Mouse (Mus musculus) lung, adult 2 months (tissue): Measurements from ENCODE around the gene Rab20. TPM values are rescaled to one million over a fixed set of nuclear protein-coding genes. Genes with fewer than 3 reads are reported as not detected.
"Not testable (repeated sequence)": the region's sequence is repeated elsewhere in the genome, so short reads cannot be mapped to it uniquely, and the experiment has no call there.

Experiments used
- DNase-seq: peaks from one replicate; pipeline ENCODE4 v3.0.0; 2022
- H3K4me1 ChIP-seq: fragments of 200-500 bp; 2 replicates; pipeline ENCODE4 v1.6.1; 2011; ENCODE audit warnings: low read length; ENCODE audit not compliant: control insufficient read depth, insufficient read depth
- H3K4me3 ChIP-seq: fragments of 200-500 bp; replicated peaks from 2 replicates; pipeline ENCODE3; 2011; ENCODE audit warnings: low read depth, mild to moderate bottlenecking, control low read depth, low read length; ENCODE audit errors: extremely low read depth
- CTCF ChIP-seq: fragments of 200-500 bp; IDR thresholded peaks from 2 replicates; pipeline ENCODE4 v1.5.1; 2011; ENCODE audit warnings: mild to moderate bottlenecking, low read length, control low read depth; ENCODE audit not compliant: insufficient read depth
- POLR2A ChIP-seq: fragments of 200-500 bp; IDR thresholded peaks from 2 replicates; pipeline ENCODE4 v1.6.1; 2011; ENCODE audit warnings: low read depth, mild to moderate bottlenecking, control low read depth, low read length, borderline replicate concordance; ENCODE audit errors: extremely low read depth
- WGBS: fragments of 180-500 bp; shearing (Covaris S2); methylation state at CpG from one replicate; pipeline ENCODE4 v1.1.7; 2018; 5-methylcytosine and 5-hydroxymethylcytosine counted together
- polyA plus RNA-seq: library from polyadenylated mRNA; depleted of rRNA; stranded (reverse); fragments of >200 nt; gene quantifications from 2 replicates; pipeline ENCODE4 v1.2.3, GENCODE M21; 2012

Rab20 gene
- polyA plus RNA-seq, 1 experiment, result 17.3 TPM

- no peak overlapping the region for H3K4me3 ChIP-seq
- peaks cover 6% of the 10 kb centered on the region for H3K4me1 ChIP-seq
- WGBS, result 36% methylated on average over 8 of the region's 8 CpGs
- no peak for DNase-seq
- TF ChIP-seq CTCF (no peak), POLR2A (no peak)
Observed at GRCm38 (mm10) chr8:11471309-11471708, 7.2 kb downstream of the Rab20 start.

DNA sequence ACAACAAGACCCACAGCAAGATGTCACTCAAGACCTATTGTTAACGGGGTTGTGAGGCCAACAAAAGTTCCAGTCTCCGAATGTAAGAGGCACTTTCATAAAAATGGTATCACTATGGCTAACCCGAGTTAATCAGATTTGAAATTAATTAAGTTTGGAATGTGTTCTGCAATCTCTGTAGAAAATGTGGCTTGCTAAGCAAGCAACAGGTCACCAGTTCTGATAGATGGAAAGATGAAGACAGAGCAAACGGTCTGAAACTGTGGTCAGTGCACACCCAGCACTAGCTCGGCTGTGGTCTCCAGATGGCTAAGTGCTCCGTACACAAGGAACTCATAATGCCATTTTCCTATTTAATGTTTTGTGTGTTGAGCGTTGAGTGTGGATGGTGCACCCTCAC, 7.8 kb downstream of the Rab20 start:
- H3K4me3 ChIP-seq, result no peak overlapping the region
- WGBS, result 74% methylated on average over 7 of the region's 7 CpGs
- H3K4me1 ChIP-seq, result peaks cover 6% of the 10 kb centered on the region
- TF ChIP-seq CTCF (no peak), POLR2A (no peak)
- DNase-seq, result no peak

GRCm38 (mm10) chr8:11469095-11469494, 9.4 kb downstream of the Rab20 start:
- no peak for TF ChIP-seq POLR2A
- TF ChIP-seq CTCF, result peak; percentile 64

DNA sequence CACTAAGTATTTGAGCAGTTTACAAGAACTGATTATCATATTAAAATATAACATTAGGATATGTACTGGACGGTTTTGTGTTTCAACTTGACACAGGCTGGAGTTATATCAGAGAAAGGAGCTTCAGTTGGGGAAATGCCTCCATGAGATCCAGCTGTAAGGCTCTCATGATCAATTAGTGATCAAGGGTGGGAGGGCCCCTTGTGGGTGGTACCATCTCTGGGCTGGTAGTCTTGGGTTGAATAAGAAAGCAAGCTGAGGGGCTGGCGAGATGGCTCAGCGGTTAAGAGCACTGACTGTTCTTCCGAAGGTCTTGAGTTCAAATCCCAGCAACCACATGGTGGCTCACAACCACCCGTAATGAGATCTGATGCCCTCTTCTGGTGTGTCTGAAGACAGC, 12.0 kb downstream of the Rab20 start:
- 91% methylated on average over 5 of the region's 5 CpGs for WGBS
- H3K4me1 ChIP-seq, H3K4me3 ChIP-seq, DNase-seq: not testable (repeated sequence)

More at GRCm38 (mm10) chr8:11469095-11469494, 9.4 kb downstream of the Rab20 start:
- no peak overlapping the region for H3K4me3 ChIP-seq
- peaks cover 10% of the 10 kb centered on the region for H3K4me1 ChIP-seq
- WGBS, result 18% methylated on average over 3 of the region's 3 CpGs
- DNase-seq, result peak; percentile 49

DNA sequence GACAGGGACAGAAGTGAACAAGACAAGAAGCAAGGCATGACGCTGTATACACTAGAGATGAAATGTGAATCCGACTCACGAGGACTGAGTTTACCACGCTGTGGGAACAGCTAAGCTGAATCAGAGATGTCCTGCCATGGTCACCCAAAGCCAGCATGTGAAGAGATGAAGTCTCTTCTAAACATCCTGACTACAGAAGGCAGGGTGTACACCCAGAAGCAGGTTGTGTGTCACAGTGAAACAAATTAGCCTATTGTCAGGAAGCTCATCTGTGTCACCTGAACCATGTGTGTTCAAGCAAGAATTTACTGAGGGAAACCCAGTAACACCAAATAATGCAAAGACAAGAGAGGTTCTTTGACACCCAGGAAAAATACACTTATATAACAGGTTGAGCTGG, 12.9 kb downstream of the Rab20 start:
- no peak for TF ChIP-seq POLR2A
- TF ChIP-seq CTCF, result no peak
- Histone ChIP-seq H3K4me3 (no peak overlapping the region), H3K4me1 (peaks cover 4% of the 10 kb centered on the region; the same call in 1 of the 2 replicates)
- 87% methylated on average over 4 of the region's 4 CpGs for WGBS
- no peak for DNase-seq

DNA sequence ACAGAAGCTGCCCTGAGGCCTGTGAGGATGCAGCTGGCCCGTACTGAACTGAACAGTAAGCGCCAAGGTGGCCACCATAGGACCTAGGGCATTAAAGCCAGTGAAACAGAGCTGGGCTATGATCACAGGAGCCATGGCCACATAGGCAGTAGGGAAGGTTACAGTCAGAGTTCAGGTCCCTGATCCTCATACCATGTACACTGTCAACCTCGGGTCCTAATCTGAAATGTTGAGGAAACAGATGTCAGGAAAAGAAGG, 13.9 kb downstream of the Rab20 start:
- no peak for DNase-seq
- WGBS, result 67% methylated on average over 3 of the region's 3 CpGs
- Histone ChIP-seq H3K4me3 (no peak overlapping the region), H3K4me1 (peaks cover 4% of the 10 kb centered on the region; the same call in 1 of the 2 replicates)
- TF ChIP-seq POLR2A (no peak), CTCF (no peak)

DNA sequence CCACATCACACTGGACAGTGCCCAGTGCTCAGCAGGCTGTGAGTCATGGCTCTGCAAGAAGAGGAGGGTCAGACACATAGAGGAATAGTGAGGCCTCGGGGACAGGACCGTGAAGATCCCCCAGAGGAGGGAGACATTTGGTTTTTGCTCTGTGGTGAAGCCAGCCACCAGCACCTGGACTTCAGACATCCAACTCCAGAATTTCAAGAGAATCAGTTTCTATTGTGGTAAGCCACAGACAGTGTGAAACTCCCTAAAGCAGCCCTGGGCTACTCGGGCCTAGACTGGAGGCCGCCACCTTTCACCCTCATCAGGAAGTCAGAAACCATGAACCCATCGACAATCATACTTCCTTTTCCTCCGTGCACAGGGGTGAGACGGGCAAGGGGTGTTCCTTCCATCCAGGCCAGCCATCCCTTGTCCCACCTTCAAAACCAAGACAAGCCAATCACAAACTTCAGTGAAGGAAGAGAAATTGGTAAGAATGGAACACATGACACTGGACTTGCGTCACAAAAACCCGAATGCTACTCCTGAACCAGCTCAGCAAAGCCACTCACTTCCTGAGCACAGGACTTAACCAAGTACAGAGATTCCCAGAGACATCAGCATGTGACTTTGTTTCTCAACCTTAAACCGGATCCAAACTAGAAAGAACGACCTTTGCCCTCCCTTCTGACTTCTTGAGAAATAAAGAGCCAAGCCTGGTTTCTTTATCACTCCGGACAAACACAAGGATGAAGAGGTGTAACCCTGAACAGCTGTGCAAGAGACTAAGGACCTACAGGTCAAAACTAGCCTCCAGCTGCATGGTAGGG, 14.4 kb downstream of the Rab20 start:
- H3K4me3 ChIP-seq, result no peak overlapping the region
- WGBS, result 51% methylated on average over 12 of the region's 12 CpGs
- H3K4me1 ChIP-seq, result peaks cover 5% of the 10 kb centered on the region
- TF ChIP-seq CTCF, result no peak
- DNase-seq, result no peak

DNA sequence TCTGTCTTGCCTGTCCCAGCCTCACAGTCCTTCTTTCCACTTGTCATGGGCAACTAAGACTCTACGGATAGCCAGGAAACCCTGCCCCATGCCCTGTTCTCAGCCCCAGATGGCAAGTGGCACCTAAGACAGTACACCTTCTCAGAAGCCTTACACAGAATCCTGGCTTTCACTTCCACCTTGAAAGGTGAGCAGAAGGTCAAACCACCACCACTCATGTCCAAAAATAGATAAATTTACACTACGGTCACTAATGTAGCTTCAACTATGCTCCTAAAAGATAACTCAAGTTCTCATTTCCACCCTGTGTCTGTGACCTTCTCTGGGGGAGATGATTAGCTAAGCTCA, 15.0 kb downstream of the Rab20 start:
- no peak for TF ChIP-seq CTCF
- no peak for TF ChIP-seq POLR2A
- 67% methylated on average over 2 of the region's 2 CpGs for WGBS
- DNase-seq, result no peak
- Histone ChIP-seq H3K4me1 (peaks cover 6% of the 10 kb centered on the region), H3K4me3 (no peak overlapping the region)

- DNase-seq, result no peak
- 93% methylated on average over 4 of the region's 4 CpGs for WGBS
- no peak overlapping the region for H3K4me3 ChIP-seq
- no peak for TF ChIP-seq CTCF
- no peak for TF ChIP-seq POLR2A
- peaks cover 12% of the 10 kb centered on the region for H3K4me1 ChIP-seq
Observed at GRCm38 (mm10) chr8:11462641-11463040, 15.9 kb downstream of the Rab20 start.

- Histone ChIP-seq H3K4me3 (no peak overlapping the region), H3K4me1 (peaks cover 13% of the 10 kb centered on the region)
- 50% methylated on average over 2 of the region's 2 CpGs for WGBS
- TF ChIP-seq CTCF (no peak), POLR2A (no peak)
- DNase-seq, result no peak
Observed at GRCm38 (mm10) chr8:11461847-11462246, 16.7 kb downstream of the Rab20 start.
